Mouse (Mus musculus) stomach, postnatal 0 days (tissue): ENCODE results near the gene Fancm.

Experiments used
- CTCF ChIP-seq: IDR thresholded peaks from 2 replicates; pipeline ENCODE4 v1.5.1; 2016; ENCODE audit warnings: antibody characterized with exemption, low read depth, mild to moderate bottlenecking, moderate library complexity
- EP300 ChIP-seq: optimal IDR thresholded peaks from 2 replicates; pipeline ENCODE3; 2016; ENCODE audit warnings: antibody characterized with exemption

DNA sequence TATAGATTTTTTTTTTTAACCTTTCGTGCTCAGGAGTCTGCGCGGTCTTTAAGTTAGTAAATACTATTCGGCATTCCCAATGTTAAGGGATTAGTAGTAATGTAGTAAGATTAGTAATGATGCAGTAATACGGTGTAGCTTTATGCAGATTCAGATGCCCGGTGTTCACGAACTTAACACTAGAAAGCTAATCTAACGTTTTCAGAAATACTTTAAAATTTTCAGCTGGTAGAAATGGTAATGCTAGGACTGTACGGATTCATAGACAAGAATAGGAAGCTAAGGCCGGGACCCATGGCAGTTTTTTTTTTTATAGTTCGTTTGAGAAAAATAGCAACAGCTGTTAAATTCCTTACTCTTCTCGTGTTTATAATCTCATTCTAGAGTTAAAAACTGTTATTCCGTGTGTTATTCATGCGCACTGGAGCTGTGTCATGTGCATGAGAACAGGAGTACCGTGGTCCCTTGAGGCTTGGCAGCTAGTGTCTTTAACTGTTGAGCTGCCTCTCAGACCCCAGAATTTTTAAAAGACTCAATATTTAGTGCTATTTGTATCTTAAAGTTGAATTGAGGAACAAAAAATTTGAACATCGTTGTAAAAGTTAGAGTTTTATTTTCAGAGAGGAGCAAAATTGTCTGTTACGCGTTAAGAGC is 38.4 kb upstream of the Fancm start:
- TF ChIP-seq CTCF (no peak), EP300 (no peak)
